Mouse (Mus musculus): ENCODE results near the gene Krt5.
"Not testable (repeated sequence)": the region's sequence is repeated elsewhere in the genome, so short reads cannot be mapped to it uniquely, and the experiment has no call there.

The Krt5 gene

DNA sequence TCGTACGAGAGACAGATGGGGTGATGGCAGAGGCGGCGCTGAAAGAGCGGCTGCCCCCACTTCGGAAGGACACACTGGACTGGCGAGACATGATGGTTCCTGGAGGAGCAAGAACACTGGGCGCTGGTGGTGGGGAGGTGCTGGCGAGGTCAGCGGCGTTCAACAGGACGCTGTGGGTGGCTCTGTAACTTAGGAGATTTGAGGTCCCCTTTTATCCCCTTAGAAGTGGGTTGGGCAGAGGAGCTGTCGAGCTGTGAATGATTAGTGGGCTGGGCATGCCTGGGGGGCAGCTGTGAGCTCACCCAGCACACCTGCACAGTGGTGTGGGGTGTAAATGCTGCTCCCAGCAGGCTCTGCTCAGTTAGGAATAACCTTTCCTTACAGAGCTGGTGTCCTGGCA, at the start of gene Krt5:
Gene Krt5 (minus strand): TSS at position 179 of the 400 bp plus-strand sequence.
- DNase-seq (ENCODE audit: extremely low spot score, low spot score) = no peak

DNA sequence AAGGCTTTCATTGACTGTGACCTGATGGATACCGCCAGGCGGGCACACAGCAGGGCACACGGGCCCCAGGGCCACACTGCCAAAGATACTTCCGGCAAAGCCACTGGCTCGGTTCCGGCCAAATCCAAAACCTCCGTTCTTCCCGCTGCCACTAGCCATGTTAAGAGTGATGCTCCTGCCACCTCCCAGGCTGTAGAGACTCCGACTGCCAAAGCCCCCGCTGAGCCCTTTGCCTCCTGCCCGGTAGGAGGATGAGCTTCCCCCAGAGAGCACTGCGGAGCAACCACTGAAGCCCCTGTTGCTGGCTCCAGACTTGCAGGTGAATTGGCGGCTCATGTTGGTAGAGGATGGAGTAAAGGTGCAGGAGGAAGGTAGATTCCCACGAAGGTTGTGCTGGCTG, 30.0 kb upstream of the Krt5 start, which contains the start of gene Krt71:
Gene Krt71 (minus strand): TSS at position 399 of the 400 bp plus-strand sequence.
- no peak for DNase-seq (ENCODE audit: extremely low spot score, low spot score)

- DNase-seq (ENCODE audit: extremely low spot score, low spot score) = no peak
Observed at GRCm38 (mm10) chr15:101737786-101738185, 25.1 kb upstream of the Krt5 start.

DNA sequence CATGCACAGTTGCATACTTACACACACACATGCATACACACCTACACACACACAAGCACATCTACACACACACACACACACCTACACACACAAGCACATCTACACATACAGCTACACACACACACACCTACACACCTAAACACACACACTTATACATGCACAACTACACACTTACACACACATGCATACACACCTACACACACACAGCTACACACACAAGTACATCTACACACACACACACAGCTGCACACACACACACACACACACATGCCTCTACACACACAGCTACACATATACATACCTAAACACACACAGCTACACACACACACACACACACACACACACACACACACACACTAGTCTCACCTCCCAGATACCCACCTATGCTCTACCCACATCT, 18.0 kb upstream of the Krt5 start:
- no peak for DNase-seq (ENCODE audit: extremely low spot score, low spot score)

DNA sequence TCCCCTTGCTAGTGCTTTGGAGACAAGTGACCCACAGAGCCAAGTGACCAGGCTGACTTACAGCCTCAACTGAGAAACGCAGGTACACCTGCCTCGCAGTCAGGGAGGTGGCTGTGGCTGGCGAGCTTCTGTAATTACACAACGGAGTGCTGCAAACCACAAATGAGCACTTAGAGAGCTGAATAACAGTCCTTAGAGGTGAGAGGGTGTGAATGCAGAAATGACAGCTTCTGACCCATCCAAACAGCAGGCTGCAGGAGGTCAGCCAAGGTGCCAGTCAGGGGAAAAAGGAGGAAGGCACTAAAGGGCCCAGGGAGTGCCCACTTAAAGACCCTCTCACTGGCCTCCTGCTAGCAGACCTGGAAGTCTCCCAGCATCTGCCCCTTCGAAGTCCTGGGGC, 12.0 kb upstream of the Krt5 start:
- no peak for DNase-seq (ENCODE audit: extremely low spot score, low spot score)

GRCm38 (mm10) chr15:101715831-101716230, 3.1 kb upstream of the Krt5 start:
- no peak for DNase-seq (ENCODE audit: extremely low spot score, low spot score)

DNA sequence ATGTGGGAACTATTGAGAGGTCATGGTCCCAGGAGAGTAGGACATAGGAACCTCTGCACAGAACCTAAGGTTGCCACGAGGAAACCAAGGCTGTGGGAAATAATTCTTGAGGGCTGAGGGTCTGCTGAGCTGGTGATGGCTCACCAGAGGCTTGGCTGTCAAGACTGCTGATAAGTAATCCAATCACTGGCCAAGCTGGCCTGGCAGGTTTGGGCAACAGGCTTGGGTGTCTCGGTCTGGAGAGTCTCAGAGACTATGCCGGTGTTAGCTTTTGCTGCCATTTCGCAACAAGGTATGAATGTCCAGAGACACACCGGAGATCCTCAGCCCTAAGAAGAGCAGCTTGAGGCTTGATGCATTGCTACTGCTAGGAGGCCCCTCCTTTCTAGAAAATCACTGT, 1.7 kb upstream of the Krt5 start:
- no peak for DNase-seq (ENCODE audit: extremely low spot score, low spot score)

- no peak for DNase-seq (ENCODE audit: extremely low spot score, low spot score)
Observed at GRCm38 (mm10) chr15:101713731-101714130, 1.0 kb upstream of the Krt5 start.

- no peak for DNase-seq (ENCODE audit: extremely low spot score, low spot score)
Observed at GRCm38 (mm10) chr15:101708683-101709082, 4.0 kb downstream of the Krt5 start.

- no peak for DNase-seq (ENCODE audit: extremely low spot score, low spot score)
Observed at GRCm38 (mm10) chr15:101707454-101707853, 5.2 kb downstream of the Krt5 start.

GRCm38 (mm10) chr15:101704066-101704465, 8.6 kb downstream of the Krt5 start:
- DNase-seq (ENCODE audit: extremely low spot score, low spot score) = no peak

- DNase-seq (ENCODE audit: extremely low spot score, low spot score) = no peak
Observed at GRCm38 (mm10) chr15:101702380-101702779, 10.3 kb downstream of the Krt5 start.

GRCm38 (mm10) chr15:101699866-101700265, 12.8 kb downstream of the Krt5 start:
- DNase-seq (ENCODE audit: extremely low spot score, low spot score) = no peak

GRCm38 (mm10) chr15:101699192-101699591, 13.5 kb downstream of the Krt5 start:
- DNase-seq (ENCODE audit: extremely low spot score, low spot score) = no peak

- DNase-seq (ENCODE audit: extremely low spot score, low spot score) = no peak
Observed at GRCm38 (mm10) chr15:101697326-101698188, 15.1 kb downstream of the Krt5 start.

GRCm38 (mm10) chr15:101694207-101694606, 18.5 kb downstream of the Krt5 start, which contains the start of gene Krt6a:
Gene Krt6a (minus strand): TSS chr15:101694307.
- DNase-seq (ENCODE audit: extremely low spot score, low spot score) = no peak

- not testable (repeated sequence) for DNase-seq (ENCODE audit: extremely low spot score, low spot score)
Observed at GRCm38 (mm10) chr15:101690460-101690859, 22.2 kb downstream of the Krt5 start.

DNA sequence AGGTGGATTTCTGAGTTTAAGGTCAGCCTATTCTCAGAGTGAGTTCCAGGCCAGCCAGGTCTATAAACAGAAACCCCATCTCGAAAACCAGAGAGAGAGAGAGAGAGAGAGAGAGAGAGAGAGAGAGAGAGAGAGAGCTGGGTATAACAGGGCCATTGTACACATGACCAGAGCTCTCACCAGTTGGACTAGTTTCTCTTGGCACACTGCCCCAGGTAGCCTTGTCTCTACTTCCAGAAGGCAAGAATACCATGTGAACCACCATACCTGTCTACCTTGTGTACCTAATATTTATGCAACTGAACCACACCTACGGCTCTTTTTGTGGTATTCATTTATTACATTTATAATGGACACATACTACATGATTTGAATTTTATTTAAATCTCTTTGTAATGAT, 24.5 kb downstream of the Krt5 start:
- DNase-seq (ENCODE audit: extremely low spot score, low spot score) = no peak

- DNase-seq (ENCODE audit: extremely low spot score, low spot score) = no peak
Observed at GRCm38 (mm10) chr15:101680187-101680586, 32.5 kb downstream of the Krt5 start, which contains the start of gene Krt6b. Gene Krt6b (minus strand): TSS chr15:101680287.

- no peak for DNase-seq (ENCODE audit: extremely low spot score, low spot score)
Observed at GRCm38 (mm10) chr15:101675978-101676377, 36.7 kb downstream of the Krt5 start.
